Mouse (Mus musculus): ENCODE measurements at regions not wholly inside any gene's neighbourhood (a gene's known extent, or its start where the extent isn't known, plus 50 kb on each side); places are given as distances from the start of the nearest gene placed in this dataset.

- TF ChIP-seq CTCF (IDR thresholded peaks at IDR 0.05; ENCODE audit: low read depth) (no peak), EP300 (IDR thresholded peaks at IDR 0.05; ENCODE audit: low read depth) (no peak)
Observed at GRCm38 (mm10) chr14:15970321-15970720, 278.8 kb upstream of the Ngly1 start.
